Mouse (Mus musculus) hematopoietic stem cell, adult 5-6 weeks (primary cell): Measurements from ENCODE around the gene Psmb5. TPM values are rescaled to one million over a fixed set of nuclear protein-coding genes. Genes with fewer than 3 reads are reported as not detected.
A peak's percentile ranks its signal among the peaks of the same experiment; 100 is the strongest.

Experiments used
- ATAC-seq, 2 experiments: fragments of 125-278 bp in 1 of 2; replicated peaks in 1 of 2; 2 replicates each; pipeline ENCODE4 v1.8.0; 2016 to 2017; ENCODE audit warnings: inconsistent platforms in 2 of 2, mild to moderate bottlenecking in 2 of 2, moderate number of reproducible peaks in 2 of 2, low read depth in 1 of 2, moderate TSS enrichment in 1 of 2; ENCODE audit not compliant: low FRiP score in 2 of 2, poor library complexity in 2 of 2, severe bottlenecking in 2 of 2, insufficient read depth in 1 of 2, low TSS enrichment in 1 of 2
- total RNA-seq: library from RNA; stranded (forward); fragments of 172-1452, 232-1000 nt; gene quantifications from 2 replicates; pipeline ENCODE4 v1.2.3, GENCODE M21; 2017

The Psmb5 gene
- total RNA-seq, 1 experiment from 2014 or later: 27.2 TPM

GRCm38 (mm10) chr14:54575031-54575430 lies 42.8 kb downstream of the Psmb5 start:
- no peak for ATAC-seq

GRCm38 (mm10) chr14:54574253-54574652 lies 43.6 kb downstream of the Psmb5 start:
- ATAC-seq: no peak

GRCm38 (mm10) chr14:54572790-54573736 lies 44.8 kb downstream of the Psmb5 start:
- no peak for ATAC-seq

GRCm38 (mm10) chr14:54572122-54572521 lies 45.7 kb downstream of the Psmb5 start:
- no peak for ATAC-seq

GRCm38 (mm10) chr14:54569451-54570392 lies 48.1 kb downstream of the Psmb5 start:
- peak in 1 of 2 experiments; percentile 49; a peak in 2 of 4 replicates for ATAC-seq

- ATAC-seq: peak; percentile 56 to 75; a peak in 2 of 4 replicates
These were observed 49.0 kb downstream of the Psmb5 start for GRCm38 (mm10) chr14:54568694-54569414.

Other genes starting within 250 kb of the Psmb5 start
- 1.9 and 3.5 TPM in 2 replicates for gene Slc7a7, start 200.2 kb downstream of the Psmb5 start, total RNA-seq
- 103 and 131 TPM in 2 replicates for gene Mrpl52, start 191.1 kb downstream of the Psmb5 start, total RNA-seq
- gene Mmp14, start 186.4 kb downstream of the Psmb5 start, total RNA-seq: 6.5 and 7.5 TPM in 2 replicates
- 20.5 and 38.3 TPM in 2 replicates for gene Lrp10, start 153.9 kb downstream of the Psmb5 start, total RNA-seq
- 1.8 and 2.5 TPM in 2 replicates for gene Rem2, start 141.9 kb downstream of the Psmb5 start, total RNA-seq
- 52.4 and 53.1 TPM in 2 replicates for gene Prmt5, start 100.5 kb downstream of the Psmb5 start, total RNA-seq
- gene Haus4, start 63.4 kb downstream of the Psmb5 start, total RNA-seq: 68.6 and 76.0 TPM in 2 replicates
- 0.74 and 1.3 TPM in 2 replicates for gene Ajuba, start 40.5 kb downstream of the Psmb5 start, total RNA-seq
- 3.8 and 15.3 TPM in 2 replicates for gene 4931414P19Rik, start 12.0 kb downstream of the Psmb5 start, total RNA-seq
- not detected in 2 replicates for gene Psmb11, start 3.4 kb upstream of the Psmb5 start, total RNA-seq
- not detected in 2 replicates for gene Gm17606, start 22.9 kb upstream of the Psmb5 start, total RNA-seq
- 1.4 and 2.3 TPM in 2 replicates for gene Cdh24, start 23.3 kb upstream of the Psmb5 start, total RNA-seq
- gene 1700123O20Rik, start 68.2 kb upstream of the Psmb5 start, total RNA-seq: 34.8 and 47.8 TPM in 2 replicates
- gene Acin1, start 68.9 kb upstream of the Psmb5 start, total RNA-seq: 261 and 357 TPM in 2 replicates
- gene Gm29776, start 80.8 kb upstream of the Psmb5 start, total RNA-seq: 1.1 TPM in 1 of 2 replicates, not detected in the other
- gene Cebpe, start 94.2 kb upstream of the Psmb5 start, total RNA-seq: 11.4 and 25.4 TPM in 2 replicates
- gene Slc7a8, start 163.9 kb upstream of the Psmb5 start, total RNA-seq: 2.3 and 3.2 TPM in 2 replicates
- gene Rnf212b, start 196.1 kb upstream of the Psmb5 start, total RNA-seq: not detected in 2 replicates